Mouse (Mus musculus) heart, adult 8-10 months (tissue): ENCODE data around the gene Pdik1l. TPM values are rescaled to one million over a fixed set of nuclear protein-coding genes. Genes with fewer than 3 reads are reported as not detected.
A peak's percentile ranks its signal among the peaks of the same experiment; 100 is the strongest.
"Not testable (repeated sequence)": the region's sequence is repeated elsewhere in the genome, so short reads cannot be mapped to it uniquely, and the experiment has no call there.

ENCODE experiments used
- DNase-seq: peaks from one replicate; pipeline ENCODE4 v3.0.0; 2022; ENCODE audit warnings: low spot score
- total RNA-seq, 4 experiments: library from RNA; stranded (reverse); gene quantifications; 2 replicates each; pipeline ENCODE4 v1.2.4; 2022

The Pdik1l gene
- total RNA-seq, 4 experiments from 2014 or later, result 6.2 to 7.6 (median 6.7) TPM

GRCm38 (mm10) chr4:134298626-134299497 lies 11.2 kb upstream of the Pdik1l start:
- DNase-seq, result no peak

DNA sequence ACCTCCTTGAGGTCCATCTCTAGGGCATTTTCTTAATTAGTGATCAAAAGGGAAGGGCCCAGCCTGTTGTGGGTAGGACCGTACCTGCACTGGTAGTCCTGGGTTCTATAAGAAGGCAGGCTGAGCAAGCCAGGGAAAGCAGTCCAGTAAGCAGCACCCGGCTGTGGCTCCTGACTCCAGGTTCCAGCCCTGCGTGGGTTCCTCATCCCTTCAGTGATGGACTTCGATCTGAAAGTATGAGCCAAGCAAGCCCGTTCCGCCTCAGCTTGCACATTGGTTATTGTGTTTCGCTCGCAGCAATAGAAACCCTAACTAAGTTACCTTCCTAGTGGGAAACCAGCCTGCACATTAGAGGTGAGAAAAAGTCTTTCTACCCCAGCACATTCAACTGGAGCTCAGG lies 9.7 kb upstream of the Pdik1l start:
- no peak for DNase-seq

DNA sequence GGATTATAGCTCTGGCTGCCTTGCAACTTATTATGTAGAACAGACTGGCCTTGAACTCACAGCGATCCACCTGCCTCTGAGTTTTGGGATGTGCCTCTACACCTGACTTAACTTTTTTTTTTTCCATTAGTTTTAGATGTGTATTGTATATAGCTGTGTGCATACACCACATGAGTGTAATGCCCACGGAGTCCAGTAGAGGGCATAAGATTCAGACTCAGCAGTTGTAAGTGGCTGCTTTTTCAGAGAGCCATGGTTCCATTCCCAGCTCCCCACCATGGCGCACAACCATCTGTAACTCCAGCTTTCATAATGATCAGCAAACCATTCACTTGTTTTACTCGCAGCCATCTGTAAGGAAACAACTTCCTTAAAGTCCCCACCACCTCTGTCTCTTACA lies 8.8 kb upstream of the Pdik1l start:
- no peak for DNase-seq

DNA sequence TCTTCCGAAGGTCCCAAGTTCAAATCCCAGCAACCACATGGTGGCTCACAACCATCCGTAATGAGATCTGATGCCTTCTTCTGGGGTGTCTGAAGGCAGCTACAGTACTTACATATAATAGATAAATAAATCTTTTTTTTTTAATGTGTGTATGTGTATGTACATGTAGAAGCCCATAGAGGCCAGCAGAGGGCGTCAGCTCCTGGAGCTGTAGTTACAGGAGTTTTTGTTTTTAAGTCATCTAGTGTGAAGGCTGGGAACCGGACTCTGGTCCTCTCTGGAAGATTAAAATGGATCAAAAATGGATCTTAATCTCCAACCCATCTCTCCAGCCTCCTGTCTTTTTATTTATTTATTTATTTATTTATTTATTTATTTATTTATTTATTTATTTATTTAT lies 8.4 kb upstream of the Pdik1l start:
- DNase-seq, result not testable (repeated sequence)

GRCm38 (mm10) chr4:134293692-134294163 lies 6.0 kb upstream of the Pdik1l start:
- DNase-seq, result peak; percentile 59

DNA sequence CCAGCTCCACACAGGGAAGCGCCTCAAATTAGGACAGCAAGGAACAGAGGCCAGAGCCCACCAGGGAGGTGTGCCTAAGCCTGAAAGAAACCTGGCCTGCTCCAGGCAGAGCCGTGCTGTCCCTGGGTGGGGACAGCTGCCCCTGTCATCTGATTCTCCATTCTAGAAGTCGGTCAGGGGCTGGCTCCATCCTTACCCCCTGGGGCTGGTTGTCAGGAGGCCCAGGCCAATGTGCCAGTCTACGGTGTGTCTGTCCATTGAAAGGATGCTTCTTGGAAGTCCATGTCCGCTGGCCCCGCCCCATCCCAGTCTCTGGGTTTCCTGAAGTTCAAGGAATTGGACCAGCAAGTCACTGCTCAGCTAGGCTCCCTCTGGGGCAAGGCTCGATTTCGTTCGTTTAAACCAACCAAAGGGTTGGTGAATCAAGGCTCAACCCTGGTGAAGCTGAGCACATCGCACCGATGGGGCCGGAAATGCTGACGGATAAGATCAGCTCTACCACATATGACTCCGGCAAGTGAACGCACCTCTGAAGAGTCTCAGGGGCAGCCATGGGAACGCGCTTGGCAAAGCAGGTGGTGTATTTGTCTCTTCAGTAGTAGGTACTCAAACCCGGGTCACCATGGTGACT lies 5.5 kb upstream of the Pdik1l start:
- DNase-seq, result no peak

DNA sequence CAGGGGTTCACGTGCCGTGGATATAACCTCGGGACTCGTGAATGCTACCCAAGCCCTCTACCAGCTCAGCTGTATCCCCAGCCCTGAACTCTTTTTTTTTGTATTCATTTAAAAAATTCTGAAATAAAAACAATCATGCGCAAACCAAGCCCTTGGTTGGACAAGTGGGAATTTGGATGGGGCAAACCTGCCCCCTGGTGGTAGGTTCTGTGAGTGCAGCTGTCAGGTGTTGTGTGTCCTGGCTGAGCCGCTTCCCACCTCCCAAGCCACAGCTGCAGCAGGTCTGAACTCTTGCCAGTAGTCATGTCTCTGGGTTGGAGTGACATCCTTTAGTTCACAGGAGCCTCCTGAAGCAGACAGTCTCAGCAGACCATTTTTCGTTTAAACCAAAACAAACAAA lies 4.4 kb upstream of the Pdik1l start:
- DNase-seq, result peak; percentile 65

DNA sequence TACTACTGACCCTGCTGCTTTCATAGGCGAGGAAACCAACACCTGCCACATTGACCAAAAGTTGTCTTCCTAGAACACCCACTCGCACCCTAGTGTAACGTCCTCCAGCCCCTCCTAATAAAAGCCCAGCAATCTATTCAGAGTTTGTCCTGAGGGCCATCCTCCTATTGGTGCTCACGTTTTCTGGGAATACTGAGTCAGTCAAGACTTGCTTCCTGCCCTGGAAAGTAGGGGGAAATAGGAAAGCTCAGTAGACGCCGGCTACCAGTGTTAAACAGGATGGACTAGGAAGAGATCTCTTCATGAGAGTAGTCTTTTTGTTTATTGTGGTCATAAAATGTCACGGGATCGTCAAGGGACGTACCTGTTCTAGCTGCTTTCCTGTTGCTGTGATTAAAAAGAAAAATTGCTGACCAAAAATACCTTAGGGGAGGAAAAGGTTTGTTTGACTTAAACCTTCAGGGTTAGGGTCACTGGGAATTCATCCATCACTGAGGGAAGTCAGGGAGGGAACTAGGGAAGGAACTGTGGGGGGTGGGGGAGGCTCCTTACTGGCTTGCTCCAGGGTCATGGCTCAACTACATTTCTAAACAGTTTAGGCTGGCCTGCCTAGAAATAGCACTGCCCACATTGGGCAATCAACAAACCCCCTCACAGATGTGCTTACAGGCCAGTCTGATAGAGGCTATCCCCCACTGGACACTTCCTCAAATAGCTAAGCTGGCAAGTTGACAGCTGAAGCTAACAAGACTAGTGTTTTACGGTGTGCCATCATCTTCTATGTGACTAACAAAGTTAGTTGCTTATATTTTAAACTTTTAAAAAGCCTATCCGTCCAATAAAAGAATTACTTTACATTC lies 932 bp upstream of the Pdik1l start:
- DNase-seq, result no peak

GRCm38 (mm10) chr4:134287168-134287564 lies 529 bp downstream of the Pdik1l start:
- DNase-seq, result peak; percentile 93

DNA sequence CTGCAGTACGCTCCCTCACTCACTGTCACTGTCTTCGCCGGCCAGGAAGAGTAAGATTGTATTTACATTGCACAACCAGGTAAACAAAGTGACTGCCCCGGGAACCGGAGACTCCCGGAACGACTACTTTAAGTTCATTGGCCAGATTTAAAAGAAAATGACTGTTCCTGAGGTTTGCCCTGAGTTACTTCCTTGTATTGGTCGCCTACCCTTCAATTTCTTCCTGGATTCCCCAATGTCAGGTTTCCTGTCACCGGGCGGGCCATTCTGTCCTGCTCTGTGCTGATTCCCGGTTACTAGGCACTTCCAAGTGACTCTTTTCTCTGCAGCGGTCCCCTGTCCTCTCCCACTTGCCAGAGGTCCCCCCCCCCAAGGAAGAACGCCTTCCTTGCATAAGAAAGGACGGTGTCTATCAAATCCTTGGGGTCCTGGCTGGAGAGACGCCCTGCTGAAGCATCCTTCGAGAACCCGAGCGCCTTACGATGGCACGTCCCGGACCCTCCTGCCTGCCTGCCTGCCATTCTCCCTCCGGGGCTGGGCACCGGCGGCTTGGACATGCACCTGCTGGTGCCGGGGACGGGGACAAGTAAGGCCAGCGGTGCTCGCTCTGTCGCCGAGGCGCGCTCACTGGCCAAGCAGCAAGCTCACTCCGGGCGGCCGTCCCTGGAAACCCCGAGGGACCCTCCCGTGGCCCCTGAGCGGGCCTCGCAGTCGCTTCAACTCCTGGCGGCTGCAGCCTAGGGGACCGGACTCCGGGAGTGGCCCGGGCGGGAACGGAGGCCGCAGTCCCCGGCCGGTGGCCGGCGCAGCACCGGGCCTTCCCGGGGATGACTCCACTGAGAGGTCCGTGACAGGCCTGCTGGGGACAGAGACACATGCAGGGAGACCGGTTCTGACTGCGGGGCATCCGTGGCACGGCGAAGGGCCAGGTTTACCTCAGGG lies 1.2 kb downstream of the Pdik1l start:
- no peak for DNase-seq

DNA sequence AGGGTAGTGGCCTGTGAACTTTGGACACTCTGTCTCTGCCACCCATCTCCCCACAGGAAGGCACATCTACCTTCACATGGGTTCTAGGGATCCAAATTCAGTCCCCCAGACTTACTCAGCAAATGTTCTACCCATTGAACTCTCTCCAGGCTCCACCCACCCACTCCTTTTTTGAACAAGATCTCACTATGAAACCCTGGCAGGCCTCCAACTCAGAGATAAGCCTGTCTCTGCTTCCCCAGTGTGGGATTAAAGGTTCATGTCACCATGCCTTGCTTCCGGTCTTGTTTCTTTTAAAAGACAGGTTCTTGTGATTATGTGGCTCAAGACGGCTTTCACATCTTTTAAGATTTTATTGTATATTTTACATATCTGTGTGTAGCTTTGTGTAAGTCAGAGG lies 2.8 kb downstream of the Pdik1l start:
- DNase-seq, result no peak

GRCm38 (mm10) chr4:134273417-134274345 lies 14.0 kb downstream of the Pdik1l start:
- no peak for DNase-seq

GRCm38 (mm10) chr4:134272731-134273416 lies 14.8 kb downstream of the Pdik1l start:
- no peak for DNase-seq

- DNase-seq, result no peak
These were observed 15.7 kb downstream of the Pdik1l start for GRCm38 (mm10) chr4:134271979-134272378.

GRCm38 (mm10) chr4:134269622-134270021 lies 18.1 kb downstream of the Pdik1l start:
- not testable (repeated sequence) for DNase-seq

- peak; percentile 35 for DNase-seq
These were observed 19.5 kb downstream of the Pdik1l start for GRCm38 (mm10) chr4:134268102-134268655.

- DNase-seq, result no peak
These were observed 21.7 kb downstream of the Pdik1l start for GRCm38 (mm10) chr4:134265860-134266585.

- DNase-seq, result peak; percentile 45
These were observed 24.5 kb downstream of the Pdik1l start for GRCm38 (mm10) chr4:134263191-134263590.
